In the genomic region with DNA sequence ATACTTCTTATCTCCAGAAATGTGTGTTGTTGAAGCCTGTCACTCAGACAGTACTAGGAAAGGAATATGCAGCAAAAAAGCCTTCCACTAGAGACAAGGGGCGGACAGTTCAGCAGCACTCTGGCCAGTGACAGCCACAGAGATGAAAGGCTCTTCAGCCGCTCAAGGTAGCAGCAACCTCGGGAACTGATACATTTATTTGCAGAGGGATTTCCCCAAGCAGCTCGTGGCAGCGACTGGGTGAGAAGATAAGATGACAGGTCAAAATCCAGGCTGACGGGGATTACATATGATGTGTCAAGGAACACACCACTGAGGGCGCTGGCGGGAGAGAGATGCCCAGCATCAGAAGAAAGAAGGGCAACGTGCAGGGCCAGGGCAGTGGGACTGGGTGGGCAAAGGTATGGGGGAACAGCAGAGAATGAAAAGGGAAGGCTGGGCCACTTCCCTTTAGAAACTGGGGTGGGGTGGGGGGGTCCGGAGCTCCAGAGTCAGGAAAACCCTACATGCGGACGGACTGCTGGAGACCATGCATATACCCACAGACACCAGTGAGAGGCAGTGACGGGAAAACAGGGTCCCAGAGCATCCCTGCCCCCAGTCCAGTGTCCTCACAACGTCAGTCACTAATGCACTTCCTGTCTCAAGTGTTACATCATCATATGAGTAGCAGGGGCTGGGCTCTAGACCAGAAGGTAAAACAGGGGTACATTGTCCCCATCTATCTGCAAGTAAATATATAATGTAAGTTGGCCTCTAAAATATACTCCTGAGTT, we compare ENCODE assay signal across 31 mouse cellular contexts. TPM values are rescaled to one million over a fixed set of nuclear protein-coding genes. Genes with fewer than 3 reads are reported as not detected.
DNase-seq lines count a peak whose midpoint lies in the region; ATAC-seq lines count a peak whose summit lies in the region.
"Had no signal": no experiment of that assay in that cellular context is flagged by ENCODE, and none has a peak within 500 bp of the region (broad histone marks: within the 10 kb centered on the region; RNA-seq: fewer than 3 reads in every experiment).

No protein-coding gene starts in this region.

- no peak overlapping the region for H3K4me3 ChIP-seq in liver, embryonic 11.5 days (ENCODE audit: low read depth, low read length)
- H3K4me3 ChIP-seq in intestine, embryonic 14.5 days (ENCODE audit: low read depth, low read length) = no peak overlapping the region
- H3K4me3 ChIP-seq in midbrain, embryonic 13.5 days (replicated peaks) = no peak overlapping the region
- no peak overlapping the region for H3K4me3 ChIP-seq in forebrain, embryonic 16.5 days (replicated peaks; ENCODE audit: low read length)
- H3K4me3 ChIP-seq: embryonic facial prominence, embryonic 10.5 days; embryonic facial prominence, embryonic 15.5 days; forebrain, embryonic 12.5 days; heart, embryonic 10.5 days; hindbrain, embryonic 10.5 days; hindbrain, embryonic 15.5 days; kidney, embryonic 15.5 days; liver, embryonic 15.5 days; lung, embryonic 15.5 days had no signal

- peaks cover 4% of the 10 kb centered on the region; the same call in 1 of the 2 replicates for H3K4me1 ChIP-seq in liver, embryonic 11.5 days (replicated peaks; ENCODE audit: control insufficient read depth, insufficient read depth, low read length)
- no peaks in the 10 kb centered on the region for H3K4me1 ChIP-seq in intestine, embryonic 14.5 days (replicated peaks; ENCODE audit: control insufficient read depth, insufficient read depth, low read length)
- H3K4me1 ChIP-seq in midbrain, embryonic 13.5 days (replicated peaks) = peaks cover 19% of the 10 kb centered on the region
- H3K4me1 ChIP-seq in forebrain, embryonic 16.5 days (replicated peaks; ENCODE audit: control insufficient read depth, insufficient read depth, low read length) = peaks cover 10% of the 10 kb centered on the region
- H3K4me1 ChIP-seq: kidney, embryonic 15.5 days; liver, embryonic 15.5 days had no signal

- WGBS in liver, embryonic 11.5 days = 47% methylated on average over 14 of the region's 14 CpGs
- WGBS in intestine, embryonic 14.5 days = 66% methylated on average over 14 of the region's 14 CpGs
- WGBS in midbrain, embryonic 13.5 days = 71% methylated on average over 14 of the region's 14 CpGs
- 88% methylated on average over 14 of the region's 14 CpGs for WGBS in forebrain, embryonic 16.5 days

- no peak overlapping the region for H3K27ac ChIP-seq in liver, embryonic 11.5 days (ENCODE audit: low read depth, low read length)
- no peak overlapping the region for H3K27ac ChIP-seq in intestine, embryonic 14.5 days (ENCODE audit: low read depth)
- H3K27ac ChIP-seq in midbrain, embryonic 13.5 days = no peak overlapping the region
- no peak overlapping the region for H3K27ac ChIP-seq in forebrain, embryonic 16.5 days (ENCODE audit: low read length)
- H3K27ac ChIP-seq: embryonic facial prominence, embryonic 10.5 days; embryonic facial prominence, embryonic 15.5 days; forebrain, embryonic 12.5 days; hindbrain, embryonic 10.5 days; hindbrain, embryonic 15.5 days; kidney, embryonic 15.5 days; liver, embryonic 15.5 days; stomach, postnatal 0 days had no signal

- H3K36me3 ChIP-seq in liver, embryonic 11.5 days (ENCODE audit: control insufficient read depth, insufficient read depth, low read length) = no peaks in the 10 kb centered on the region
- peaks cover 8% of the 10 kb centered on the region; the same call in 1 of the 2 replicates for H3K36me3 ChIP-seq in intestine, embryonic 14.5 days (ENCODE audit: control insufficient read depth, insufficient read depth, low read length)
- no peaks in the 10 kb centered on the region for H3K36me3 ChIP-seq in midbrain, embryonic 13.5 days
- no peaks in the 10 kb centered on the region for H3K36me3 ChIP-seq in forebrain, embryonic 16.5 days (ENCODE audit: control insufficient read depth, insufficient read depth)
- H3K36me3 ChIP-seq: forebrain, embryonic 12.5 days; hindbrain, embryonic 15.5 days; kidney, embryonic 15.5 days; liver, embryonic 15.5 days; lung, embryonic 15.5 days had no signal

- 0 out of 2 replicates have a peak, but pooled peaks have one; percentile 12 for ATAC-seq in liver, embryonic 11.5 days (replicated peaks; ENCODE audit: low FRiP score)
- ATAC-seq in intestine, embryonic 14.5 days (replicated peaks; ENCODE audit: low FRiP score, low TSS enrichment, low read depth) = peak; percentile 74
- peak; percentile 57; the same call in 1 of the 2 replicates for ATAC-seq in midbrain, embryonic 13.5 days
- no peak for ATAC-seq in forebrain, embryonic 16.5 days
- ATAC-seq: CD4-positive, CD25-positive, alpha-beta regulatory T cell, adult 4 months; inflammation-experienced regulatory T-cells, adult 6 months had no signal

- intact Hi-C loops in left cerebral cortex, postnatal 36 days (cut with DNase I) = no loop called here

- no peak for DNase-seq in liver, embryonic 11.5 days (ENCODE audit: low spot score)
- no peak for DNase-seq in liver
- peak; percentile 29 for DNase-seq in A20 (ENCODE audit: low read depth, low spot score)
- no peak for DNase-seq in intestine, embryonic 14.5 days (ENCODE audit: low spot score)
- no peak for DNase-seq in kidney, adult 9 months
- DNase-seq in left cerebral cortex, postnatal 36 days (ENCODE audit: low spot score in 2 of 2) = no peak
- DNase-seq: adrenal gland, postnatal 25 days; cerebellum, adult 2 months; cerebellum, postnatal 14 days; gastrocnemius, postnatal 14 days; kidney, postnatal 36 days; left cerebral cortex, postnatal 4 days; lung, postnatal 4 days; right cerebral cortex, adult 18-20 months; spleen, adult 18-20 months; thymus, adult 18-20 months; thymus, postnatal 25 days had no signal

- H3K27me3 ChIP-seq in liver, embryonic 11.5 days (replicated peaks; ENCODE audit: control insufficient read depth, insufficient read depth, low read length) = no peaks in the 10 kb centered on the region
- H3K27me3 ChIP-seq in intestine, embryonic 14.5 days (replicated peaks; ENCODE audit: control insufficient read depth, insufficient read depth, low read length) = no peaks in the 10 kb centered on the region
- no peaks in the 10 kb centered on the region for H3K27me3 ChIP-seq in midbrain, embryonic 13.5 days
- no peaks in the 10 kb centered on the region for H3K27me3 ChIP-seq in forebrain, embryonic 16.5 days (replicated peaks; ENCODE audit: control insufficient read depth, insufficient read depth, low read length)
- H3K27me3 ChIP-seq: embryonic facial prominence, embryonic 15.5 days; forebrain, embryonic 12.5 days; hindbrain, embryonic 15.5 days; kidney, embryonic 15.5 days; liver, embryonic 15.5 days; lung, embryonic 15.5 days had no signal

- no peak overlapping the region for H3K9ac ChIP-seq in liver, embryonic 11.5 days (ENCODE audit: low read depth, low read length)
- H3K9ac ChIP-seq in intestine, embryonic 14.5 days (ENCODE audit: low read length) = no peak overlapping the region
- no peak overlapping the region for H3K9ac ChIP-seq in midbrain, embryonic 13.5 days (replicated peaks)
- H3K9ac ChIP-seq in forebrain, embryonic 16.5 days (replicated peaks; ENCODE audit: low read depth, low read length) = no peak overlapping the region
- H3K9ac ChIP-seq: embryonic facial prominence, embryonic 15.5 days; forebrain, embryonic 12.5 days; hindbrain, embryonic 15.5 days; kidney, embryonic 15.5 days; liver, embryonic 15.5 days; lung, embryonic 15.5 days had no signal

- no peak overlapping the region for H3K4me2 ChIP-seq in liver, embryonic 11.5 days
- H3K4me2 ChIP-seq in intestine, embryonic 14.5 days (ENCODE audit: low read length) = no peak overlapping the region
- no peak overlapping the region for H3K4me2 ChIP-seq in midbrain, embryonic 13.5 days (replicated peaks)
- no peak overlapping the region for H3K4me2 ChIP-seq in forebrain, embryonic 16.5 days (ENCODE audit: low read length)
- H3K4me2 ChIP-seq: embryonic facial prominence, embryonic 15.5 days; forebrain, embryonic 12.5 days; hindbrain, embryonic 15.5 days; kidney, embryonic 15.5 days; liver, embryonic 15.5 days; lung, embryonic 15.5 days had no signal

- no peaks in the 10 kb centered on the region for H3K9me3 ChIP-seq in liver, embryonic 11.5 days (ENCODE audit: control insufficient read depth, low read length)
- H3K9me3 ChIP-seq in intestine, embryonic 14.5 days (ENCODE audit: control insufficient read depth, low read length) = no peaks in the 10 kb centered on the region
- no peaks in the 10 kb centered on the region for H3K9me3 ChIP-seq in midbrain, embryonic 13.5 days
- H3K9me3 ChIP-seq in forebrain, embryonic 16.5 days (ENCODE audit: control insufficient read depth, low read length) = no peaks in the 10 kb centered on the region
- H3K9me3 ChIP-seq: embryonic facial prominence, embryonic 10.5 days; embryonic facial prominence, embryonic 15.5 days; forebrain, embryonic 12.5 days; heart, embryonic 10.5 days; hindbrain, embryonic 10.5 days; hindbrain, embryonic 15.5 days; kidney, embryonic 15.5 days; liver, embryonic 15.5 days; lung, embryonic 15.5 days had no signal

RNA-seq across cellular contexts. Expression of a gene that starts 51.5 kb away (rescaled TPM):
- polyA plus RNA-seq in liver, embryonic 11.5 days (2014; fragmentation: Nextera tagmentation; extraction: Ambion mirVana) = 6.9 and 8.0 TPM in 2 replicates
- 25.5 and 25.7 TPM in 2 replicates for polyA plus RNA-seq in intestine, embryonic 14.5 days (2014; fragmentation: Nextera tagmentation; extraction: Ambion mirVana)
- 28.9 and 34.3 TPM in 2 replicates for polyA plus RNA-seq in midbrain, embryonic 13.5 days (2015; fragmentation: Nextera tagmentation; extraction: Ambion mirVana)
- 100 to 1,000 TPM; 196 to 198 TPM for total RNA-seq in left cerebral cortex, postnatal 36 days (2021)
- polyA plus RNA-seq in forebrain, embryonic 16.5 days (2015; fragmentation: Nextera tagmentation; extraction: Ambion mirVana) = 30.6 and 30.8 TPM in 2 replicates
